In genomic region chr6:31090791-31091190, GRCm38 (mm10) we compare ENCODE assay signal across 28 mouse cellular contexts.
DNase-seq lines count a peak whose midpoint lies in the region; ATAC-seq and TF ChIP-seq lines count a peak whose summit lies in the region.
"Had no signal": no experiment of that assay in that cellular context is flagged by ENCODE, and none has a peak within 500 bp of the region (broad histone marks: within the 10 kb centered on the region; RNA-seq: fewer than 3 reads in every experiment).

No protein-coding gene starts in this region.

- 0 out of 2 replicates have a peak, but pooled peaks have one; percentile 16 for ATAC-seq in stomach, embryonic 15.5 days (ENCODE audit: insufficient read depth, low FRiP score, low read depth)
- ATAC-seq in stomach, postnatal 0 days (ENCODE audit: low FRiP score, low TSS enrichment) = no peak
- ATAC-seq in megakaryocyte-erythroid progenitor cell, adult 5-6 weeks (replicated peaks; ENCODE audit: low FRiP score, low TSS enrichment, poor library complexity, severe bottlenecking) = 0 out of 2 replicates have a peak, but pooled peaks have one; percentile 27
- no peak for ATAC-seq in midbrain, embryonic 13.5 days
- ATAC-seq: CD4-positive, CD25-positive, alpha-beta regulatory T cell, adult 4 months; forebrain, embryonic 14.5 days had no signal

- no peak overlapping the region for H3K4me3 ChIP-seq in layer of hippocampus, adult 2 months
- H3K4me3 ChIP-seq in stomach, embryonic 15.5 days (replicated peaks) = no peak overlapping the region
- no peak overlapping the region for H3K4me3 ChIP-seq in stomach, postnatal 0 days (ENCODE audit: low read depth, low read length)
- no peak overlapping the region for H3K4me3 ChIP-seq in midbrain, embryonic 13.5 days (replicated peaks)
- H3K4me3 ChIP-seq: embryonic facial prominence, embryonic 10.5 days; embryonic facial prominence, embryonic 15.5 days; heart, adult 2 months; heart, embryonic 12.5 days; hindbrain, embryonic 13.5 days; kidney, embryonic 15.5 days; midbrain, embryonic 12.5 days; neural tube, embryonic 15.5 days had no signal

- no peaks in the 10 kb centered on the region for H3K36me3 ChIP-seq in stomach, embryonic 15.5 days
- no peaks in the 10 kb centered on the region for H3K36me3 ChIP-seq in stomach, postnatal 0 days (ENCODE audit: control insufficient read depth, insufficient read depth, low read length)
- H3K36me3 ChIP-seq in midbrain, embryonic 13.5 days = no peaks in the 10 kb centered on the region
- H3K36me3 ChIP-seq: embryonic facial prominence, embryonic 10.5 days; embryonic facial prominence, embryonic 15.5 days; heart, embryonic 12.5 days; hindbrain, embryonic 13.5 days; kidney, embryonic 15.5 days; midbrain, embryonic 12.5 days; neural tube, embryonic 15.5 days had no signal

- no peak overlapping the region for H3K9ac ChIP-seq in stomach, embryonic 15.5 days
- H3K9ac ChIP-seq in stomach, postnatal 0 days (ENCODE audit: low read length) = no peak overlapping the region
- H3K9ac ChIP-seq in midbrain, embryonic 13.5 days (replicated peaks) = no peak overlapping the region
- H3K9ac ChIP-seq: embryonic facial prominence, embryonic 15.5 days; heart, embryonic 12.5 days; hindbrain, embryonic 13.5 days; kidney, embryonic 15.5 days; lung, embryonic 14.5 days; midbrain, embryonic 12.5 days; neural tube, embryonic 15.5 days had no signal

- H3K27me3 ChIP-seq in stomach, embryonic 15.5 days (replicated peaks) = no peaks in the 10 kb centered on the region
- no peaks in the 10 kb centered on the region for H3K27me3 ChIP-seq in stomach, postnatal 0 days (ENCODE audit: control insufficient read depth, insufficient read depth, low read length)
- no peaks in the 10 kb centered on the region for H3K27me3 ChIP-seq in midbrain, embryonic 13.5 days
- H3K27me3 ChIP-seq: embryonic facial prominence, embryonic 15.5 days; heart, embryonic 12.5 days; kidney, embryonic 15.5 days; midbrain, embryonic 12.5 days; neural tube, embryonic 15.5 days had no signal

- peak overlapping the region; percentile 82; the same call in 1 of the 2 replicates for H3K27ac ChIP-seq in layer of hippocampus, adult 2 months
- H3K27ac ChIP-seq in stomach, embryonic 15.5 days = no peak overlapping the region
- no peak overlapping the region for H3K27ac ChIP-seq in stomach, postnatal 0 days (replicated peaks)
- no peak overlapping the region for H3K27ac ChIP-seq in midbrain, embryonic 13.5 days
- H3K27ac ChIP-seq: embryonic facial prominence, embryonic 10.5 days; embryonic facial prominence, embryonic 15.5 days; hindbrain, embryonic 13.5 days; kidney, embryonic 15.5 days; midbrain, embryonic 12.5 days; neural tube, embryonic 15.5 days had no signal

- 74% methylated on average over 7 of the region's 7 CpGs for WGBS in stomach, embryonic 15.5 days
- WGBS in stomach, postnatal 0 days = 75% methylated on average over 7 of the region's 7 CpGs
- WGBS in midbrain, embryonic 13.5 days = 84% methylated on average over 7 of the region's 7 CpGs

- TF ChIP-seq CTCF in layer of hippocampus, adult 2 months (conservative IDR thresholded peaks at IDR 0.05) = no peak
- no peak for TF ChIP-seq CTCF in stomach, postnatal 0 days (IDR thresholded peaks at IDR 0.05; ENCODE audit: low read depth)

- H3K4me1 ChIP-seq in stomach, embryonic 15.5 days = peaks cover 12% of the 10 kb centered on the region; the same call in 1 of the 2 replicates
- H3K4me1 ChIP-seq in stomach, postnatal 0 days (replicated peaks; ENCODE audit: control insufficient read depth, insufficient read depth) = peaks cover 9% of the 10 kb centered on the region; the same call in 1 of the 2 replicates
- H3K4me1 ChIP-seq in midbrain, embryonic 13.5 days (replicated peaks) = peaks cover 31% of the 10 kb centered on the region

- no peak overlapping the region for H3K4me2 ChIP-seq in stomach, embryonic 15.5 days
- no peak overlapping the region for H3K4me2 ChIP-seq in stomach, postnatal 0 days (replicated peaks; ENCODE audit: low read depth)
- H3K4me2 ChIP-seq in midbrain, embryonic 13.5 days (replicated peaks) = no peak overlapping the region
- H3K4me2 ChIP-seq: embryonic facial prominence, embryonic 15.5 days; heart, embryonic 12.5 days; hindbrain, embryonic 13.5 days; kidney, embryonic 15.5 days; lung, embryonic 14.5 days; midbrain, embryonic 12.5 days; neural tube, embryonic 15.5 days had no signal

- no peak for TF ChIP-seq EP300 in stomach, postnatal 0 days (optimal IDR thresholded peaks at IDR 0.05)

- H3K9me3 ChIP-seq in stomach, embryonic 15.5 days = no peaks in the 10 kb centered on the region
- no peaks in the 10 kb centered on the region for H3K9me3 ChIP-seq in stomach, postnatal 0 days (ENCODE audit: control insufficient read depth, low read length)
- H3K9me3 ChIP-seq in midbrain, embryonic 13.5 days = no peaks in the 10 kb centered on the region
- H3K9me3 ChIP-seq: embryonic facial prominence, embryonic 10.5 days; embryonic facial prominence, embryonic 15.5 days; heart, embryonic 12.5 days; hindbrain, embryonic 13.5 days; kidney, embryonic 15.5 days; midbrain, embryonic 12.5 days; neural tube, embryonic 15.5 days had no signal

- no peak for DNase-seq in layer of hippocampus, adult 2 months (ENCODE audit: low spot score in 2 of 2)
- no peak for DNase-seq in layer of hippocampus, adult 11-12 months (ENCODE audit: low spot score)
- no peak for DNase-seq in stomach, postnatal 0 days (ENCODE audit: low spot score)
- no peak for DNase-seq in spleen, postnatal 10 days (ENCODE audit: low spot score in 2 of 2)
- DNase-seq: cerebellum, adult 8-10 months; cerebellum, postnatal 25 days; heart, adult 2 months; heart, postnatal 4 days; kidney, adult 18-20 months; kidney, postnatal 25 days; lung, embryonic 14.5 days; lung, postnatal 36 days; retina, postnatal 1 day; right cerebral cortex, postnatal 14 days; thymus, adult 18-20 months; thymus, postnatal 36 days had no signal

Comparison
In these comparisons a context has a peak if more than half of its experiments do, and no peak if none do; other contexts are left out.
1. ATAC-seq: peak in stomach, embryonic 15.5 days (single experiment) and megakaryocyte-erythroid progenitor cell, adult 5-6 weeks (single experiment); none in stomach, postnatal 0 days (single experiment) and midbrain, embryonic 13.5 days (single experiment).